Mouse (Mus musculus) left cerebral cortex, adult 18-20 months (tissue): ENCODE results near the gene Vps41. TPM values are rescaled to one million over a fixed set of nuclear protein-coding genes. Genes with fewer than 3 reads are reported as not detected.

Experiments
- DNase-seq, 2 experiments: peaks; one replicate each; pipeline ENCODE4 v3.0.0; 2021 to 2022; ENCODE audit warnings: low spot score in 2 of 2, mixed read lengths in 1 of 2
- total RNA-seq, 2 experiments: library from RNA; stranded (reverse); gene quantifications; 2 replicates each; pipeline ENCODE4 v1.2.3; 2021

Vps41 gene
- total RNA-seq, 2 experiments from 2014 or later = 152 to 159 TPM

DNA sequence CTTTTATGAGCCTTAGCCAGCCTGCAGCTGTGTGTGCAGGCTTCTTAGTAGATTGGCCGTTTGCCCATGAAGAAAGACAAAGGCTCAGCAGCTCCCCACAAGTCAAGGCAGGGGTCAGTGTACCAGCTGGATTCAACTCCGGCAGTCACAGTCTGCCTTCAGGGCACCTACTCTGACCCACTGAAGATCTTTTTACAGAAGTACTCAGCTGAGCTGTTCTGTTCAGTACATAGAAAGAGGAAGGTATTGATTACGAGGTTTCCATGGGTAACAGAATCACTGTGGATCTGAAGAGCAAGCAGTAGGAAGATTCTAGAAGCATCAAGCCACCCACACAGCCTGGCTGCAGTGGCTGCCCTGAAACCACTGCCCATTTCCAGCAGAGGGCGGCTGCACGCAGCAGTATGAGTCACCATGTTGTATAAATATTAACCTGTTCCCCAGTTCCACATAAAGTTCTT lies 151.0 kb downstream of the Vps41 start:
- peak; percentile 43 to 57 for DNase-seq

GRCm38 (mm10) chr13:18868825-18869224 lies 151.7 kb downstream of the Vps41 start:
- DNase-seq = peak in 1 of 2 experiments; percentile 0

DNA sequence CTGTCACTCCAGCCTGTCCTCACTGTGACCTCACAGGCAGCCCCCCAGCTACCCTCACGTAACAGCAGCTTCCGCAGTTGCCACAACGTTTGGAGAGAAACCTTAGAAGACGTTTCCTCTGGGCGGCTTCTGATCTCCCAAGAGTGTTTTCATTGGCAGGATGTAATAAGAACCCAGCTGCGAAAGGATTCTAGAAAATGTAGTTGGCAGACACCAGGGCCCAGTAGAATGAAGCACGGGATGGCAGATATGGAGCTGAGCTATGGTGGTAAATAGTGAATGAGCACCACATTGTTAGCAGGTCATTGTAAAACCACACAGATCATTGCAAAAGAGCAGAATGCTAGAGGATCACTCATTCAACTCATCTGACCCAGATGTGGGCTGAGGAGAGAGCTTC lies 158.2 kb downstream of the Vps41 start:
- DNase-seq = no peak

GRCm38 (mm10) chr13:18892910-18893309 lies 175.8 kb downstream of the Vps41 start:
- peak; percentile 61 to 75 for DNase-seq

DNA sequence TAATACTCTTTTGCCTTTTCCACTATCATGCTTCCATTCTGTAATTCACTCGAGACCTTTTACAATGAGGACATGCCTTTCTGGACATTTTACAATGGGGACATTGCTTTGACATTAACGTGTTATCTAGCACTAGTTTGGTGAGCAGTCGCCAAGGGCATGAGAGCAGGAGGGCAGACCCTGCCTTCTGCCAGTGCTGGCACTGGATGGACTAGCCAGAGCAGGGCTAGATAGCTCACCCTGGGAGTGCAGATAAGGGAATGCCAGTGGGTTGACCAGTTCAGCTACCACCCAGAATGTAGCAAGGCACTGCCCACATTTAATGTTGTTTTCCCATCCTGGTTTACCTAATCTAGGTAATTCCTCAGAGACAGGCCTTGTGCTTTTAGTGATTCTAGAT lies 179.7 kb downstream of the Vps41 start:
- DNase-seq = no peak

DNA sequence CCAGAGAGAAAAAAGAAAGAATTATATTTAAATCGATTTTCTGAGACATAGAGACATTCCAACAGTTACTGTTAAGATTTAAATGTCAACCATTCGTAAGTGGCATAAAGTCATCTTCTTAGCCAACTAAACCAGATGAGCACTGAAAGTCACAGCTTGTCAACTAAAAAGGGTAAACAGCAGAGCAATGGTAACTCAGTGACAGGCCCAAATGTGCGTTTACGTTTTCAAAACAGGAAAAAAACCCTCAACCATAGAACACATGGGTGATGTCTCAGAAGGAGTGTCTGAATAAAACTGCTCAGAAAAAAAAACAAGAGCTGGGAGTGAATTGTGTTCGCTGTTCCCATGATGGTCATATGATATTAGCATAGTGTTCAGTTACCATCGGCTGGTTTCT lies 186.5 kb downstream of the Vps41 start:
- DNase-seq = no peak

- DNase-seq = no peak
Observed at GRCm38 (mm10) chr13:18914774-18915173, 197.7 kb downstream of the Vps41 start.

Other genes starting within 250 kb of the Vps41 start
- 100 to 1,000 TPM; 208 to 216 TPM for gene Amph, start 230.9 kb downstream of the Vps41 start, total RNA-seq